Mouse (Mus musculus): ENCODE measurements around the gene Tatdn2.

DNA sequence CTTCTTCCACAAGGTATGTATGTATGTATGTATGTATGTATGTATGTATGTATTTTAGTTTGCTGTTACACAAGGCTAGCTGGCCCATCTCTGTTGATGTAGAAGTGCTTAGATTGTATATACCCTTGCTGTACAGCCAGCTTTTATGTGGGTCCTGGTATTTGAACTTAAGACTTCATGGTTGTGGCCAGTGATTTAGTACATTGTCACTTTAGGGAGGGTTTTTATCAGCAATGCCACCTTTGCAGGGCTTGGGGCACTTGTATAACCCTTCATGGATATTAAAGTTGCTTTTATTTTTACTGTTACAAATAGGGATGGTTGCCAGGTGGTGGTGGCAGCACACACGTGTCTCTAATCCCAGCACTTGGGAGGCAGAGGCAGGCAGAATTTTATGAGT lies 1.6 kb upstream of the Tatdn2 start:
- TF ChIP-seq CEBPB (IDR thresholded peaks at IDR 0.05; ENCODE audit: low read depth) = no peak
- TF ChIP-seq CTCF (IDR thresholded peaks at IDR 0.05; ENCODE audit: control insufficient read depth, insufficient read depth, insufficient read length) = no peak
- TF ChIP-seq MYOG (IDR thresholded peaks at IDR 0.05; ENCODE audit: control insufficient read depth, extremely low read depth, insufficient read length) = no peak
